Mouse (Mus musculus) T-helper 1 cell (primary cell): ENCODE data around the gene Dhx58.

Experiments used
- in situ Hi-C: fragments of 300-600 bp; cut with MboI, MseI; formaldehyde crosslinking; loops from one replicate; pipeline ENCODE4 v1.15.1; 2025; ENCODE audit warnings: high pct_unique_total_duplicates

Gene Dhx58

DNA sequence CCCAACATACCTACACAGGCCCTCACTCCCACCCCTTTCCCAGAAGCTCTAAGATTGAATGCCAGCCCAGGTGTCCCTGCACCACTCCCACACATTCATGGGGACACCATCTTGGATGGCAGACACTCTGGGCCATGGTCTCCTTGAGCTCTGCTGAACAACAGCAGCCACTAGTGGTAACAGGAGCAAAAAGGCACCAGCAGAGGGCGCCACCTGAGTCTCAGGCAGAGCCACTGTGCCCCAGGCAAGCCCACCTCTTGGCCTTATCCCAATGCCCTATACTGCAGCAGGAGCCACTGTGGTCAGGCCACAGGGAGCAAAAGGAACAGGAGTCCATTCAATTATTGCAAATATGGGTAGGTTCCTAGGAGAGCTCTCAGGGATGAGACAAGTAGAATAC lies 57.8 kb downstream of the Dhx58 start:
- in situ Hi-C loops: no loop called here
